Mouse (Mus musculus): ENCODE data around the gene Rnf207.

- no peak for TF ChIP-seq CTCF (IDR thresholded peaks at IDR 0.05; ENCODE audit: low read depth)
- TF ChIP-seq EP300 (IDR thresholded peaks at IDR 0.05; ENCODE audit: low read depth), result no peak
Observed at GRCm38 (mm10) chr4:152291562-152291961, 27.2 kb downstream of the Rnf207 start, which contains the start of gene Hes3.

All from liver, embryonic 14.5 days (tissue).